Mouse (Mus musculus): ENCODE data around the gene Accs.

Gene Accs

DNA sequence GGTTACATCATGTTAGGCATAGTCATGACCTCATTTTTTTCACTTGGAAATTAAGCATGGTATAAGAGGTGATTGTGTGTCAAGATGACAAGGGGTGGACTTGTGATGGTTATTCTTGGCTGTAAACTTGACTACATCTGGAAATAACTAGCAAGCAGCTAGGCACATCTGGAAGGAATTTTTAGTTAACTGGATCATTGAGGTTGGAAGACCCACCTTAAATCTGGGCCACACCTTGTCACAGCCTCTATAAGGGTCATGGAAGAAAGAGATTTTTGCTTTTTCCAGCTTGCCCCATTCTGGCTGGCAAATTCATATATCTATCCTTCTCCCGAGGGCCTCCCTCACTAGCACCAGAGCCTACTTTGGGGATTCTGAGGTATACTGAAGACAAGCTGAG is 1.6 kb upstream of the Accs start:
- DNase-seq: no peak

DNA sequence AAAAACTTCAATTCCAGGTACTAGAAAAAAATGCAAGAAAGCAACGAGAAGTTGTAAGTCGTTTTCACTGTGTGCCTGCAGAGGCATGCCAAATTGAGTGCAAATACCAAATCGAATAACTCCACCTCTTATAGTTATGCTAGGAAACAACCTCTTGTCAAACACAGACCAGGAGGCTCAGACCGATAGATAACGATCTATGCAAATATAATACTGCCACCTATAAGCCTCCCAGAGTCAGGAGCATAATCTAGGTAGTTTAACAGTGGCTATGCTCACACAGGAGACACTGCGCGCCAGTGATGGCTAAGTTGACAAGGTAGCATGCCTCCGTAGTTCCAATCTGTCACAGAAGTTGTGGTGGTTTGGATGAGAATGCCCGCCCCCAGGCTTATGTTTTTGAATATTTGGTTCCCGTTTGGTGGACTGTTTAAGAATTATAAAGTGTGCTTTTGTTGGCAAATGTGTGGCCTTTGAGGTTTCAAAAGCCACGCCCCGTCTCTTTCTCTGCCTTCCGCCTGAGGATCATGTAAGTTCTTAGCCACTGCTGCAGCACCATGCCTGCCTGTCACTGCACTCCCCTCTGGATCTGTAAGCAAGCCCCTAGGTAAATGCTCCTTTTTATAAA is 688 bp upstream of the Accs start:
- no peak for DNase-seq

DNA sequence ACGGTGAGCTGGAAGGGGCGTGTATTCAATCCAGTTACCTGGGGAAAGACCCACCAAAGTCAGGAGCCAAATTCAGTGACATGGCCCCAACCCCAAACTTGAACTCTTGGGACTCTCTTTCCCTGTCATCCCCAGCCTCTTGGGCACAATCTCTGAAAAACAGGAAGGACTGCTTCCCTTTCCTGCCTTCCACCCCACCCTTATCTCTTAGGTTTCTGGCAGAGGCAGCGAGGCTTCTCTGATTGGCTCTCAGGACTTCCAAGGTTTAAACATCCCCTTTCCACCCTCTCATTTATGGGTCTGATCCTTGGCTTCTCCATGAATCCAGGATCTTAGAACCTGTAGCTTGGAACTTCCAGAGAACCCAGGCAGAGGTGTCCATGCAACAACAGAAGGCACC is 8.4 kb downstream of the Accs start:
- DNase-seq: no peak

DNA sequence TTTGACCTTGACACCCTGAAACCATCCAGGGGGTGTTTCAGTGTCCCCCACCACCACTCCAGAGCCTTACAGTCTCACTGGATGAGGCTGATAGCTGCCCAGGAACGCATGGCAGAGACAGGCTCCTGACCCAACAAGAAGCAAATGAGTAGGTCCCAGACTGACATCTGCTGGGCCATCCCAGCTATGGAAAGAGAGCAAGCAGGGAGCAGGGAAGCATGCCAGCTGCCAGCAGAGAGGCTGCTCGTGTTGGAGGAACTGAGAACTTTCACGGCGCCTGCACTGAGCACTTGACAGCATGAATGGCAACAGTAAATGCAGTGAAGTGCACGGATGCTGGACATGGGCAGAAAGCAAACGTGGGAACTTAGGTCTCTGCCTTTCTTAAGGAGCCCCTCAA is 9.6 kb downstream of the Accs start:
- no peak for DNase-seq

DNA sequence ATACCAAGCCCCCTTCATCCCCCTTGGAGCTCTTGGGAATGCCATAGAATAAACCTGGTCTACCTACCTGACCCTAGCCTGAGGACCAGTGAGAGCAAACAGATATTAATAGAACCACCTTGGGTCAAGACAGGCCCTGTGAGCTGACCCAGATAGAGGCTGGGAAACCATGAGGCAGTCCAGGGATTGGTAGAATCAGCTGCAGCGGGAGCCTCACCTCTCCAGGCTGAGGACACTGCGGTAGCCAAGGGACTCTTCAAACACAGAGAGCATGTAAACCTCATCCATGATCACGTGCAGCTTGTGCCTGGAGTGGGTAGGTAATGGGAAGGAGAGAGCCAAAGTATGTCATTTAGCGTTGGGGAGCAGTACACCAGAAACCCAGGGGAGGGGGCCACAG is 10.8 kb downstream of the Accs start:
- no peak for DNase-seq

DNA sequence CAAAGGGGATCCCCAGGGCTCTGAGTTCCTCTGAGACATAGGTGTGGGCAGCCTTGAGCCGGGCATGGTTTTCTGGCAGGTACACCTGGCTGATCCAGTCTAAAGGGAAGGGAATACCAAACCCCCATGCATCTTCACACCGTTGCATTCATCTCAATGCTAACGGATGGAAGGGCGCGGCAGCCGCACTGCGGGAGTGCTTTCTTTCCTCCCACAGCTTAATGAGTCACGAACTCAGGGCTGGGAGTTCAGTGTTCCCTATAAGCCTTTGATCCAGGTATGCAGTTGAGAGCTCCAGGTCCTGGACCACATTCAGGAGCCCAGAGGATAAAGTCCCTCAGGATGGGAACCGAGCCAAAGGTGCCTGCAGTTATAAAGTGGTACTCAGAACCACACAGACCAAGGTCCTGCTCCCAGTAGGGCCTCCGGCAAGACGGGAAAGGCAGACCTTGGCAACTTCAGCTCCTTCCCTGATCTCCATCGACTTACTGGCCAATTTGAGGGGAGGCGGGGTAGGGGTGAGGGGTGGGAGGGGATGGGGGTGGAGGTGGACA is 13.4 kb downstream of the Accs start:
- DNase-seq: no peak

DNA sequence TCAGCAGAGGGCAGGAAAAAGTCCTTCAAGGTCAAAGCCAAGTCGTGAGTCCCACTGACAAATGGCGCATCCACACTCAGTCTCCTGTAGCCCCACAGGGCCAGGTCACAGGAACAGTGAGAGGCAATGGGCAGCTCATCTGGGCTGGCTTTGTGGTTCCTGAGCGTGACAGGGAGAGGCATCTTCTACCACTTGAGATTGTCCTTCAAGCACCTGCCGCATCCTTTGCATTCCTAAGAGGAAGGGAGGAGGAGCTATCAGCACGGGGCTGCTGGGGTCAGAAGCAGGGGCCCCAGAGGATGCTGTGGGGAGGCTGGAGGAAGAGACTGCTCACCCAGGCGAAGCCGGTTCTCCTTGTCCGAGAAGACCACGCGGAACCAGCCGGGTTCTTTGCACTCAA is 14.1 kb downstream of the Accs start:
- no peak for DNase-seq

DNA sequence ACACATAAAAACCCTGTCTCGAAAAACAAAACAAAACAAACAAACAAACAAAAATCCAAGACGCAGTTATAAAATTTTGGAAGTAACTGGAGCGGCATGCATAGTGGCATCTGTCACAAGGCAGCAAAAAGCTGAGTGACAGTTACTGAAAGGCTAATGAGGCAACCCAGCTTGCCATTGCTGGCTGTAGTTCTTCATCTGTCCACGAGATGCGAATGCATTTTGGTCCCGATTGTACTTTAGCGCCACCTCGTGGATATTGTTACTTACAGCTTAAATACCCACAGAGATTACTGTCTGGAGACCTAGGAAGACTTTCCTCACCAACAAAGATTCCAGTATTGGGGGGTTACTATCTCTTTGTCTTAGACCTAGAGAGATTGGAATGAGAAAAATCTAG is 26.2 kb downstream of the Accs start:
- DNase-seq: peak; percentile 77

DNA sequence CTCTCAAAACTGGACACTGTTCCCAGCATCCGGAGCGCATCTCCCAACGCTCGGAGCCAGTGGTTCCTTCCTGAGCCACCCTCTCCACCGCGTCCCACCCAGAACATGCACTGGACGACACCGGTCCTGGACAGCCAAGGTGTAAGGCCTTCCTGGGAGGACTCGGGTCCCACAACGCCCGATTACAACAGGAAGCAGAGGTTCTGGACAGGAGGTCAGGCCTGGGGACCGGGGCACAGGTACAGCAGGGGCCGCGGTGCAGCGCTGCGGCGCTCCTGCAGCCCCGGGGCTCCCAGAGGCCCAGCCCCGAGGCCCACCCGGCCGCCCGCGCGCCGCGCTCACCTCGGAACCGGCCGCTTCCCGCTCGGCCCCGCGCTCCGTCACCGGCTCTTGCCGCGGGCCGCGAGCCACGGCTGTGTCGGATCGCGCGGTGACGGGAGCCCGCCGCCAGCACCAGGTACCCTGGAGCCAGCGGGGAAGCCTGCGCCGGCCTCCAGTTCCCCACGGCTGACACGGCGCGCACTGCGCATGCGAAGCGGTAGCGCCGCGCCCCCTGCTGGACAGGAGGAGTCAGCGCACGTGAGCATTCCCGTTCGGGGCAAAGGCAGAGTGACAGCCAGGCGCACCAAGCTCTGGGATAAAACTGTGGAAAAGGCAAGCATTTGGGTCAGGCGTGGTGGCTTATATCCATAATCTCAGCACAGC is 27.5 kb downstream of the Accs start, which contains the start of gene Ext2:
Gene Ext2, minus strand, starts transcription at position 524 of the 705 bp plus-strand sequence.
- DNase-seq: peak; percentile 95

DNA sequence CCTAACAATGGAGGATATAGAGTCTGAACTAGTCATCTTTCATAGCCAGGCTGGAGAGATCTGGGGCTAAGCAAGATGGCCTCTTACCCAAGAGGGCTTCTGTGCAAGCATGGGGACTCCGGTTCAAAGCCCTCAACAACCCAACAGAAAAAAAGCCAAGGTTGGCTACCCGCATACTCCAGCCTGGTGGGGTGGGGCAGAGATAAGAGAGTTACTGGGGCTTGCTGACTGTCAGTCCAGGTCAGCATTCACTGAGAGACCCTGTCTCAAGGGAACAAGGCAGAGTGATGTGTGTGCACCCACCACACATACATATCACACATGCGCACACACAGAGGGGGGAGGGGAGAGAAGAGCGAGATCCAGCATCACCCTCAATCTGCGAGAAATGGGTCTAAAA is 32.0 kb downstream of the Accs start:
- no peak for DNase-seq

DNA sequence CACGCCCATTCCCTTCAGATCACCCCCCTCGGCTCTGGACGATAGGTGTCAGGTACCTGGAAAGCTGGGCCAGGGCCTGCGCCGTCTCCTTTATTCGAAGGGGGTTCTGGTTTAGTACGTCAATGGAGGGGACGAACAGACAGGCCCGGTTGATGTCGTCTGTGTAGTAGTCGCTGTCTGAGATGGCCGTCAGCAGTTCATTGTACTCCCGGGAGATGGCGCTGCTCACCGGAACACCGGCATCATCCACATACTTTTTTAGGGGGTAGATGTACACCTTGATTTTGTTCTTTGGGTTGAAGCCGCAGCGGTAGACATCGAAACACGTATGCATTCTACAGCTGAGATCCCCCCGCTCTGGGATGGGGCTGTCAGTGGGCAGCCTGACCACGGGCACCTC is 36.4 kb downstream of the Accs start:
- DNase-seq: no peak

DNA sequence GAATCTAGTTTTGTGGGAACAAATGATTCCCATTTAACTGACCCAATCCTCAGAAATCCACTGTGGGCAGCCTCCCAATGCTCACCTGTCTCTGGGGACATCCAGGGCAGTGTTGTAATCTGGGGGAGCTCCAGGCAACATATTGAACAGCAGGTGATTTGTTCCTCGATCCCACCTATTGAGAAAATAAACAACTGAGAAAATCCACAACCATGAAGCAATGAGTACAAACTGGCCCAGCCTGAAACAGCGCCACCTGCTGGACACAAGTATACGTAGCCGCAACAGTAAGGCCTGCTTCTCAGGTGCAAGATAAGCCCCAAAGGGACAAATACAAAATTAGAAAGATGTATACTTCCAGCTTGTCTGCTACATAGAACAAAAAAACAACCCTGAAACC is 37.9 kb downstream of the Accs start:
- DNase-seq: peak; percentile 70

DNA sequence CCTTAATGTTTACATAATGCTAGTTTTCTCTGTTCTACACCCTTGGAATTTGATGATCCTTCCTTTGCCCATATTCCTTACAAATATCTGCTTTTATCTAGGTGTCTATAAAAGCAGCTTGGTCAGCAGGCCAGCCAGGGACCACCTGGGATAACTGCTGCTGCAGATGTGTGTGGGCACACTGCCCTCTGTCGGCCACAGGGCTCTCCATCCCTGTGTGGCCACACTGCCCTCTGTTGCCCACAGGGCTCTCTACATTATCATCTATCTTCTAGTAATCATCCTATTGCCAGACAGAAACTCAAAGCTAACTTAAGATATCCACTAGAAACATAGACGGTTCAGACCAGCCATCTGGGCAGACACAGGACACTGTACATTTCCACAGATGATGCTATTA is 39.8 kb downstream of the Accs start:
- no peak for DNase-seq

DNA sequence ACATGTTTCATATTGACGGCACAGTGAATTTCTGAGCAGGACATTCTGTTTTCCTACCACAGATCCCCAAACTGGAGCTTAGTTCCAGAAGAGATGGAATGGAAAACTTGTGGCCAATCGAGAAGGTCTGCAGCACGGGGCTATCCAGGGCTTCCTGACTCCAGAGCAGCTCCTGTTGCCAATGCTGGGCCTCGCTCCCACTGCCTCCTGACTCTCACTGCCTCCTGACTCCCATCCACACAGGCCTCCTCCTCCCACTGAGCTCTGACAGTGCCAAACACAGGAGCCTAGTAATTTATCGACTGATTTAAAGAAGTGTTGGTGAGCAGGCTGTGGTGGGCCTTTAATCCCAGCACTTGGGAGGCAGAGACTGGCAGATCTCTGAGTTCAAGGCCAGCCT is 41.7 kb downstream of the Accs start:
- DNase-seq: no peak

DNA sequence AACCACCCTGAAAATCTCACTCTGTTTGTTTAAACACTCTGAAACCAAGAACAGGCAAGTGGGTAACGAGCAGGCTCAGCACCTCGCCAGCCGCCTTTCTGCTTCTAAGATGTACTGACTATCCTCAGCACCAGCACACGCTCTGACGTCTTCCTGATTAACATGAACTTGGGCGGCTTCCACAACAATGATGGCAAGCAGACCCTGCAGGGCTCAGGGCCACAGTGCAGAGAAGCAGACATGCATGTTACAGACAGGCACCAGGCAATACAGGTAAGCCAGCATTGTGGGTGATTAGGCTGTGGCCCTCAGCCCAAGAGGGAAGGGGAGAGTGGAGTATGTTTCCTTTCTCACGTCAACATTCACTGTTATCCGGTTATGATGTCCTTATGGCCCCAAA is 42.3 kb downstream of the Accs start:
- DNase-seq: no peak

DNA sequence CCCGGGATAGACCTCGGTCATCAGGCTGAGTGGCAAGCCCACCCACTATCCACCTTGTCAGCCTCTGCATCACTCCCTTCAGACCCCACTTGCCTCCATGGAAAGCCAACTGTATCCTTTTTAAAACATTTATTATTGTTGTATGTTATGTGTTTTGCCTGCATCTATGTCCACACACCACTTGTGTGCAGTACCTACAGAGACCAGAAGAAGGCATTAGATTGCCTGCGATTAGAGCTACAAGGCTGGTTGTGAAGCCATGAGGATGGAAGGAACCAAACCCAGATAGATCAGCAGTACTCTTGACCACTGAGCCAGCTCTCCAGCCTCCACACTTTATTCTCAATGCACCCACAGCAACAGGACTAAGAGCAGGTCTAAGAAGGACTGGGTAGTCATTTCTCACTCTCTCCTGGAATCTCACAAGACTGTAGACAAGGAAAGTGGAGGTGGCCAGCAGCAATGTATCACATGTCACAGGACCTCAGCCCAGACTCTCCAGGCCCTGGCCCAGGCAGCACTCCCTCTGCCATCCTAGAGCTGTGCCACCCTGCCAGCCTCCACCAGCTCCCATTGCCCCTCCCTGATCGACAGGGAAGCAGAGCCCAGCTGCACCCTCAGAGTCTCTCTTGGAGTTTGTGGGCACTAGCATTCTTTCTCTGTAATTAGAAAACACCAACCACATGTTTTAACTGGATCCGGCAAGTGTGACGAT is 43.1 kb downstream of the Accs start:
- DNase-seq: no peak

DNA sequence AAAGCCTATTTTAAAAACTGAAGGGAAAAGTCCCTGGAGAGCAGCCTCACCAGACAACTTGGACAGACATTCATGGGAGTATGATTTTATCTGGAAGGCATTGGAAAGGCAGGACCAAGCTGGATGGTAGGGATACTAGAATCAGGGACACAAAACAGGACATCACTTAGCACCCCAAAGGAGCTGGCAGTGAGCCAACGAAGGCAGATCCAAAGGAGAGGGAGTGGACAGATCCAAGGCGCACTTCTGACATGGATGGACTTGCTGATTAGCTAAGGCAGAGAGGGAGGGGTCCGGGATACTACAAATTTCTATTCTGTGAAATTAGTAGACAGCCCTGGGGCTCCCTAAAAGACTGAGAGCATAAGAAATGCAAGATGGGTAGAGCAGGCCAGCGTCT is 44.2 kb downstream of the Accs start:
- no peak for DNase-seq

DNA sequence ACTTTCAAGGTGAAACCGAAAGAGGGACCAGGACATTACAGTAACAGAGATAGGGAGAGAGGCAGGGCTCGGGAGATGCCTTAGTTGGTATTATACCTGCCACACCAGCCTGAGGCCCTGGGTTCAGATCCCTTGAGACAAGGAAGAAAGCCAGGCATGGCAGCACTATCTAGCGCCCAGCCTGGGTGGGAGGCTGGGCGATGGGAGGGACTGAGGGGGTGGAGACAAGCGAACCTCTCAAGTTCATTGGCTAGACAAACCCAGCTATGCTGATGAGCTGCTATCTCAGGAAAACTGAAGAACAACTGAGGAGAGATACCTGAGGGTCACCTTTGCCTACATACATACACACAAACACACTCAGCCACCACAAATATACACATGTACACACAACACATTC is 44.7 kb downstream of the Accs start:
- no peak for DNase-seq

DNA sequence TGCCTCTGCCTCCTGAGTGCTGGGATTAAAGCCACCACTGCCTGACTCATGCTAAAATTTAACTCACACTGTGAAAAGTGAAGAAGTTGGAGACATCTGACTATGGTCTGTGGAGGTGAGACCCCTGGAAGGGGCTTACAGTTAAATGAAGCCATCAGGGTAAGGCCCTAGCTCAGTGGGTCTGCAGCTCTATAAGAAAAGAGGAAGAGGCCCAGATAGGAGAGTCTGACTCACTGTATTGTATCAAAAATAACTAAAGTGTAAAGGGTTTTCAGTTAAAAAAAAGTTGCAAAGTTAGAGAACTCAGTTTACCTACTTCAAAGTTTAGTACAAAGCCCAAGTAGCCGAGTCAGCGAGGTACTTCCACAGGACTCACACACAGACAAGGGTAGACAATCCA is 46.8 kb downstream of the Accs start:
- no peak for DNase-seq

DNA sequence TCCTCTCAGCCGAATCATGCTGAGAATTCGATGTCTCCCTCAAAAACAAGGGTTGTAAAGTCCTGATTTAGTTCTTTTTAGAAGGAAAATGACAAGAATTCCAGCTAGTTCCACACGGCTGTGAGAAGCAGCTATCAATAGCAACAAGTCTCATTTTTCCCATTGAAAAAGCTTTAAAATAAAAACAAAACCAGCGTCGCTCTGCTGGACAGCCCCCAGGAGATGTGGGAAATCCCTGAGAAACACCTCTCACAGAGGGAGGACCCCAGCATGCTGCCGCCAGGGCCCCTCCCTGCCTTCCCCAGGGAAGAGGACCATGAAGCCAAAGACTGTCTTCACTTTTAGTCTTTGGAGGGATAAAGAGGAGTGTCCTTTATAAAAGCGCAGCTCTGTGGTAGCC is 48.6 kb downstream of the Accs start:
- DNase-seq: no peak

DNA sequence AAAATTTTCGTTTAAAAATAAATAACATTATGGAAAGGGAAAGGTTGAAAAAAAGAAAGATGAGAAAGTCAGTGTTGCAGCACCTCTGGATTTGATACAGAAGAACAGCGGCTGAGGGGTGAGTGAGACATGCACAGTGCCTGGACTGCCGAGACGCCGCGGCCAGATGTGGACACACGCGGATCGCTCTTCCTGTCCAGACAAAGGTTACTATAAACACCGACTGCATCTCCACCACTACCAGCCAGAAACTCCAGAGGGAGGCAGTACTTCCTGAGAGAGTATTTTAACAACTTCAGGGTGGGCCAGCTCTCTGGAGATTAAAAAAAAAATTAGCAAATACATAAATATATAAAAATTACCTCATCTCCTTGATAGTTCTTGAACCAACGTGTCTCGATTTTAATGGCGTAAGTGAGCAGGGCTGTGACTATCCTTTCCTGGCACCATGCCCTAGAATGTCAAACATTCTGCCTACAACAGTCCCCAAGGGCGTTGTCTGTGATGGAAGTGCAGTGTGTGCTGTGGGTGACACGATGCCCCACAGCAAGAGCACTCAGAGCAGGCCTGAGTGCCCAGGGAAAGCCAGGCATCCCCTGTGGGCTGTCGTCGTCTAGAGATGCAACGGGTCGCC is 52.5 kb downstream of the Accs start:
- DNase-seq: no peak

DNA sequence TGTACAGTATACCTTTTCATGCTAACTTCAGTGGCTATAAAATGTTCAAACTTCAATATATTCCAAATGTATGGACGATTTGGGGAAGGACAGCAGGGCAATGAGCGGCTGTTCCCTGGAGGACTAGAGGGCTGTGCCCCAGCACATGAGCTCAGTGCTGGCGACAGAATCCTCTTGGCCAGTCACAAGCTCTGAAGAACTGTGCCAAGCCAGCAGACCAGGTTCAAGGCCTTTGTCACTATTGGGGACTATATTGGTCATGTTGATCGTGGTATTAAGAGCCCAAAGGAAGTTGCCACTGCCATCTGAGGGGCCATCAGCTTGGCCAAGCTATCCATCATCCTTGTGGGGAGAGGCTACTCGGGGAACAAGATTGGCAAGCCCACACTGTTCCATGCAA is 55.4 kb downstream of the Accs start:
- no peak for DNase-seq

Measured in cerebellum, adult 8-10 months (tissue).